Mouse (Mus musculus): ENCODE measurements around the gene Dll3.

DNA sequence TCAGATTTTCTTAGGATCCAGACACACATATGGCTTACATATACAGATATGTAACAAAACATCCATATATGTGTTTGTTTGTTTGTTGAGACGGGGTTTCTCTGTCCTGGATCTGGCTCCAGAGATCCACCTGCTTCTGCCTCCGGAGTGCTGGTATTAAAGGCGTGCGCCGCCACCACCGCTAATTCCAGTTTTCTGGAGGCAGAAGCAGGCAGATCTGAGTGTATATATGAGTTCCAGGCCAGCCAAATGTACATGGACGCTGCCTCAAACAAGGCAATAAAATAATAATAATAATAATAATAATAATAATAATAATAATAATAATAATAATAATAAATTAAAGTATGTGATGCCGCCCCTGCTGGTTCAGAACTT lies 24.8 kb downstream of the Dll3 start:
- TF ChIP-seq CTCF (IDR thresholded peaks at IDR 0.05; ENCODE audit: extremely low read depth, insufficient read depth, insufficient read length, insufficient replicate concordance) (no peak), POLR2A (IDR thresholded peaks at IDR 0.05; ENCODE audit: low read depth, low read length) (no peak; the same call in 1 of the 2 replicates)

Measured in spleen, adult 2 months (tissue).